In genomic region chrX:136171189-136172117, GRCm38 (mm10) we compare ENCODE assay signal across 8 mouse cellular contexts. TPM values are rescaled to one million over a fixed set of nuclear protein-coding genes. Genes with fewer than 3 reads are reported as not detected.
DNase-seq lines count a peak whose midpoint lies in the region; ATAC-seq and TF ChIP-seq lines count a peak whose summit lies in the region.

No protein-coding gene starts in this region.

- ATAC-seq in hindbrain, embryonic 13.5 days (ENCODE audit: low FRiP score), result peak; percentile 88
- ATAC-seq in lung, postnatal 0 days, result peak; percentile 72
- ATAC-seq in activated CD4-positive, CD25-positive, alpha-beta regulatory T cell, adult 4 months, result no peak

- DNase-seq in adrenal gland, adult 2 months, result peak; percentile 59
- peak; percentile 46 to 57 for DNase-seq in cerebellum, postnatal 36 days
- DNase-seq in frontal cortex, postnatal 25 days (ENCODE audit: low spot score in 2 of 2), result peak; percentile 15 to 34
- peak; percentile 17 to 18 for DNase-seq in layer of hippocampus, postnatal 25 days (ENCODE audit: extremely low spot score in 1 of 2, low spot score in 1 of 2)
- peak; percentile 88 for DNase-seq in lung, postnatal 0 days (ENCODE audit: low spot score)
- peak; percentile 77 for DNase-seq in retina, embryonic 14.5 days (ENCODE audit: low spot score)

- TF ChIP-seq EP300 in lung, postnatal 0 days (IDR thresholded peaks at IDR 0.05), result no peak

- peak overlapping the region; percentile 57 for H3K4me2 ChIP-seq in hindbrain, embryonic 13.5 days
- H3K4me2 ChIP-seq in lung, postnatal 0 days (replicated peaks; ENCODE audit: low read depth, low read length), result peak overlapping the region; percentile 60

- H3K36me3 ChIP-seq in hindbrain, embryonic 13.5 days, result no peaks in the 10 kb centered on the region
- H3K36me3 ChIP-seq in lung, postnatal 0 days (ENCODE audit: insufficient read depth, low read length), result no peaks in the 10 kb centered on the region

- H3K9me3 ChIP-seq in hindbrain, embryonic 13.5 days, result no peaks in the 10 kb centered on the region
- H3K9me3 ChIP-seq in lung, postnatal 0 days (ENCODE audit: low read length), result no peaks in the 10 kb centered on the region

- WGBS in hindbrain, embryonic 13.5 days, result 17% methylated on average over 24 of the region's 24 CpGs
- WGBS in lung, postnatal 0 days, result 20% methylated on average over 24 of the region's 24 CpGs

- TF ChIP-seq CTCF in lung, postnatal 0 days (IDR thresholded peaks at IDR 0.05), result no peak

- peak overlapping the region; percentile 84 for H3K27ac ChIP-seq in hindbrain, embryonic 13.5 days
- peak overlapping the region; percentile 89 for H3K27ac ChIP-seq in lung, postnatal 0 days (ENCODE audit: low read length)

- H3K9ac ChIP-seq in hindbrain, embryonic 13.5 days, result peak overlapping the region; percentile 76
- H3K9ac ChIP-seq in lung, postnatal 0 days (replicated peaks; ENCODE audit: low read depth), result peak overlapping the region; percentile 58

- H3K27me3 ChIP-seq in hindbrain, embryonic 13.5 days, result 0 out of 2 replicates have a peak, but pooled peaks cover 5% of the 10 kb centered on the region
- H3K27me3 ChIP-seq in lung, postnatal 0 days (replicated peaks; ENCODE audit: insufficient read depth, low read length), result no peaks in the 10 kb centered on the region

- peaks cover 4% of the 10 kb centered on the region for H3K4me1 ChIP-seq in hindbrain, embryonic 13.5 days (replicated peaks)
- no peaks in the 10 kb centered on the region for H3K4me1 ChIP-seq in lung, postnatal 0 days (ENCODE audit: insufficient read depth, low read depth, low read length)

- peak overlapping the region; percentile 53 for H3K4me3 ChIP-seq in hindbrain, embryonic 13.5 days
- H3K4me3 ChIP-seq in lung, postnatal 0 days (ENCODE audit: low read depth, low read length), result peak overlapping the region; percentile 55

RNA-seq across cellular contexts. Expression of gene Tceal8, which starts 0.7 kb away (rescaled TPM):
- total RNA-seq in adrenal gland, adult 2 months (2021), result 10 to 100 TPM; 37.1 to 56.5 TPM
- 0.87 and 1.2 TPM in 2 replicates for polyA plus RNA-seq in adrenal gland, adult 2 months (2012; rRNA removed)
- polyA plus RNA-seq in hindbrain, embryonic 13.5 days (2015; fragmentation: Nextera tagmentation; extraction: Ambion mirVana), result 141 and 144 TPM in 2 replicates
- total RNA-seq in layer of hippocampus, postnatal 25 days (2021), result 10 to 100 TPM; 36.6 to 42.7 TPM
- polyA plus RNA-seq in lung, postnatal 0 days (2015; fragmentation: Nextera tagmentation; extraction: Ambion mirVana), result 134 and 185 TPM in 2 replicates
- 1 to 10 TPM in 1 of 2 experiments, under 1 TPM in 1; 0.40 to 1.5 TPM for polyA plus RNA-seq in activated CD4-positive, CD25-positive, alpha-beta regulatory T cell, adult 4 months (2017; shearing (Covaris generic))

RNA-seq across cellular contexts. Expression of gene Tceal5, which starts 32.2 kb away (rescaled TPM):
- 1 to 10 TPM in 1 of 2 experiments, under 1 TPM in 1; 0.69 to 2.3 TPM for total RNA-seq in adrenal gland, adult 2 months (2021)
- polyA plus RNA-seq in adrenal gland, adult 2 months (2012; rRNA removed), result not detected in 2 replicates
- polyA plus RNA-seq in hindbrain, embryonic 13.5 days (2015; fragmentation: Nextera tagmentation; extraction: Ambion mirVana), result 24.5 and 28.4 TPM in 2 replicates
- total RNA-seq in layer of hippocampus, postnatal 25 days (2021), result 100 to 1,000 TPM; 121 to 151 TPM
- polyA plus RNA-seq in lung, postnatal 0 days (2015; fragmentation: Nextera tagmentation; extraction: Ambion mirVana), result 0.97 and 1.1 TPM in 2 replicates
- not detected for polyA plus RNA-seq in activated CD4-positive, CD25-positive, alpha-beta regulatory T cell, adult 4 months (2017; shearing (Covaris generic))

RNA-seq across cellular contexts. Expression of gene Bex4, which starts 32.7 kb away (rescaled TPM):
- 1 to 10 TPM; 3.3 to 7.9 TPM for total RNA-seq in adrenal gland, adult 2 months (2021)
- 0.30 TPM in 1 of 2 replicates, not detected in the other for polyA plus RNA-seq in adrenal gland, adult 2 months (2012; rRNA removed)
- polyA plus RNA-seq in hindbrain, embryonic 13.5 days (2015; fragmentation: Nextera tagmentation; extraction: Ambion mirVana), result 107 and 114 TPM in 2 replicates
- total RNA-seq in layer of hippocampus, postnatal 25 days (2021), result 10 to 100 TPM; 21.0 to 22.0 TPM
- 223 and 297 TPM in 2 replicates for polyA plus RNA-seq in lung, postnatal 0 days (2015; fragmentation: Nextera tagmentation; extraction: Ambion mirVana)
- polyA plus RNA-seq in activated CD4-positive, CD25-positive, alpha-beta regulatory T cell, adult 4 months (2017; shearing (Covaris generic)), result not detected

RNA-seq across cellular contexts. Expression of gene Tceal7, which starts 43.1 kb away (rescaled TPM):
- not detected for total RNA-seq in adrenal gland, adult 2 months (2021)
- polyA plus RNA-seq in adrenal gland, adult 2 months (2012; rRNA removed), result not detected in 2 replicates
- 1.4 and 2.5 TPM in 2 replicates for polyA plus RNA-seq in hindbrain, embryonic 13.5 days (2015; fragmentation: Nextera tagmentation; extraction: Ambion mirVana)
- total RNA-seq in layer of hippocampus, postnatal 25 days (2021), result 1 to 10 TPM in 1 of 2 experiments, under 1 TPM in 1; 0.70 to 1.4 TPM
- 0.17 and 0.43 TPM in 2 replicates for polyA plus RNA-seq in lung, postnatal 0 days (2015; fragmentation: Nextera tagmentation; extraction: Ambion mirVana)
- polyA plus RNA-seq in activated CD4-positive, CD25-positive, alpha-beta regulatory T cell, adult 4 months (2017; shearing (Covaris generic)), result not detected

RNA-seq across cellular contexts. Expression of gene Bex1, which starts 43.9 kb away (rescaled TPM):
- total RNA-seq in adrenal gland, adult 2 months (2021), result 10 to 100 TPM; 12.9 to 20.5 TPM
- polyA plus RNA-seq in adrenal gland, adult 2 months (2012; rRNA removed), result 1.5 and 1.9 TPM in 2 replicates
- 199 and 209 TPM in 2 replicates for polyA plus RNA-seq in hindbrain, embryonic 13.5 days (2015; fragmentation: Nextera tagmentation; extraction: Ambion mirVana)
- total RNA-seq in layer of hippocampus, postnatal 25 days (2021), result 10 to 100 TPM; 64.9 to 73.4 TPM
- polyA plus RNA-seq in lung, postnatal 0 days (2015; fragmentation: Nextera tagmentation; extraction: Ambion mirVana), result 16.7 and 17.1 TPM in 2 replicates
- not detected for polyA plus RNA-seq in activated CD4-positive, CD25-positive, alpha-beta regulatory T cell, adult 4 months (2017; shearing (Covaris generic))

Comparison
In these comparisons a context has a peak if more than half of its experiments do, and no peak if none do; other contexts are left out.
1. DNase-seq: peak in every context shown above with its lines; median percentile 88 in lung, postnatal 0 days; 77 in retina, embryonic 14.5 days; 59 in adrenal gland, adult 2 months; 52 in cerebellum, postnatal 36 days; 24 in frontal cortex, postnatal 25 days; 18 in layer of hippocampus, postnatal 25 days.
2. RNA of gene Tceal8, which starts 0.7 kb away (polyA plus RNA-seq): 134 to 185 TPM in lung, postnatal 0 days and 141 to 144 TPM in hindbrain, embryonic 13.5 days; 0.40 to 1.5 TPM in activated CD4-positive, CD25-positive, alpha-beta regulatory T cell, adult 4 months and 0.87 to 1.2 TPM in adrenal gland, adult 2 months; every median in the first group is over 10 times any median in the second.
3. RNA of gene Tceal5, which starts 32.2 kb away (polyA plus RNA-seq): 24.5 to 28.4 TPM in hindbrain, embryonic 13.5 days; 0.97 to 1.1 TPM in lung, postnatal 0 days, not detected in adrenal gland, adult 2 months and not detected in activated CD4-positive, CD25-positive, alpha-beta regulatory T cell, adult 4 months; every median in the first group is over 10 times any median in the second.
4. RNA of gene Bex4, which starts 32.7 kb away (polyA plus RNA-seq): 223 to 297 TPM in lung, postnatal 0 days and 107 to 114 TPM in hindbrain, embryonic 13.5 days; 0.30 TPM in adrenal gland, adult 2 months and not detected in activated CD4-positive, CD25-positive, alpha-beta regulatory T cell, adult 4 months; every median in the first group is over 10 times any median in the second.